Mouse (Mus musculus) thymus, adult 2 months (tissue): ENCODE measurements around the gene Macrod2. TPM values are rescaled to one million over a fixed set of nuclear protein-coding genes. Genes with fewer than 3 reads are reported as not detected.
A peak's percentile ranks its signal among the peaks of the same experiment; 100 is the strongest.

Source experiments
- DNase-seq: peaks from one replicate; pipeline ENCODE4 v3.0.0; 2021
- H3K27ac ChIP-seq: fragments of 200-500 bp; 2 replicates; pipeline ENCODE4 v1.5.1; 2012; ENCODE audit warnings: low read length, control low read depth; ENCODE audit not compliant: control insufficient read depth, insufficient read depth
- H3K27me3 ChIP-seq: fragments of 200-500 bp; 2 replicates; pipeline ENCODE4 v1.6.1; 2012; ENCODE audit warnings: mild to moderate bottlenecking, low read length, moderate library complexity, mixed read lengths; ENCODE audit not compliant: control insufficient read depth, insufficient read depth
- H3K36me3 ChIP-seq: fragments of 200-500 bp; 2 replicates; pipeline ENCODE4 v1.6.1; 2012; ENCODE audit warnings: mild to moderate bottlenecking, low read length, moderate library complexity; ENCODE audit not compliant: control insufficient read depth, insufficient read depth
- H3K4me1 ChIP-seq: fragments of 200-500 bp; replicated peaks from 2 replicates; pipeline ENCODE4 v1.6.1; 2012; ENCODE audit warnings: low read length; ENCODE audit not compliant: control insufficient read depth, insufficient read depth
- H3K4me3 ChIP-seq: fragments of 200-500 bp; 2 replicates; pipeline ENCODE4 v1.5.1; 2012; ENCODE audit warnings: mild to moderate bottlenecking, low read length, control low read depth, moderate library complexity; ENCODE audit not compliant: control insufficient read depth, insufficient read depth
- CTCF ChIP-seq: fragments of 200-500 bp; IDR thresholded peaks from 2 replicates; pipeline ENCODE4 v1.5.1; 2012; ENCODE audit warnings: mild to moderate bottlenecking, control low read depth, low read length, moderate library complexity, borderline replicate concordance; ENCODE audit not compliant: control insufficient read depth, poor library complexity, insufficient read depth; ENCODE audit errors: extremely low read depth
- POLR2A ChIP-seq: fragments of 200-500 bp; IDR thresholded peaks from 2 replicates; pipeline ENCODE4 v1.6.1; 2012; ENCODE audit warnings: mild to moderate bottlenecking, low read length, control low read depth, moderate library complexity; ENCODE audit not compliant: control insufficient read depth, poor library complexity, insufficient read depth; ENCODE audit errors: extremely low read depth
- WGBS: fragments of 180-500 bp; shearing (Covaris S2); methylation state at CpG from one replicate; pipeline ENCODE4 v1.1.7; 2018; 5-methylcytosine and 5-hydroxymethylcytosine counted together
- polyA plus RNA-seq: library from polyadenylated mRNA; depleted of rRNA; stranded (reverse); fragments of >200 nt; gene quantifications from 2 replicates; pipeline ENCODE4 v1.2.3, GENCODE M21; 2012; rRNA removed

Gene Macrod2
- polyA plus RNA-seq, result 2.3 and 4.3 TPM in 2 replicates

DNA sequence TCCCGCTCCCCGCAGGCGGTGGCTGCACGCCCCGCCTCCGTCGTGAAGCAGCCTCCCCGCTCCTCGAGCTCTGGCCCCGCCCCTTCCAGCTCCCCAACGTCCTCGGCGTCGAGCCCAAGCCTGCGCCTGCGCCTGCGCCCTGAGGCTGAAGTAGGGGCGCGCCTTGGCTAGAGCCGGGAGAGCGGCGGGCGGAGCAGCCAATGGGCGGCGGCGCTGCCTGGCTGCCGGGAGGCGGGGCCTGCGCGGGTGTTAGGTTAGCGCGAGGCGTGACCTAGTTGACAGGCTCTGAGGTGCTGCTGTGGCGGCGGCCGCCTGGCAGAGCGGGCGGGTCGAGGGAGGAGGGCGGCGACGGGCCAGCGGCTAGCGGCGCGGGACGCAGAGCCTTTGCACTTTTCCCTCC is at the start of gene Macrod2:
Gene Macrod2 (plus strand): TSS at position 131 of the 400 bp plus-strand sequence.
- H3K4me3 ChIP-seq, result peak within 1 kb of the TSS; percentile 54
- TF ChIP-seq POLR2A, result peak; percentile 52; the same call in 1 of the 2 replicates
- no peak; the same call in 1 of the 2 replicates for TF ChIP-seq CTCF
- no peak within 1 kb of the TSS for H3K27ac ChIP-seq
- DNase-seq, result peak; percentile 95
- H3K27me3 ChIP-seq, result peaks cover 7% of the 10 kb centered on the region; the same call in 1 of the 2 replicates
- under 1% methylated on average over 44 of the region's 47 CpGs for WGBS
- H3K36me3 ChIP-seq, result no peaks in the 10 kb centered on the region
- peaks cover 6% of the 10 kb centered on the region for H3K4me1 ChIP-seq

GRCm38 (mm10) chr2:140359905-140360304 is 35.2 kb upstream of the Macrod2 start:
- no peaks in the 10 kb centered on the region for H3K4me1 ChIP-seq
- no peaks in the 10 kb centered on the region for H3K27me3 ChIP-seq
- 75% methylated on average over 2 of the region's 2 CpGs for WGBS
- no peaks in the 10 kb centered on the region for H3K36me3 ChIP-seq
- no peak for TF ChIP-seq POLR2A
- TF ChIP-seq CTCF, result no peak
- H3K27ac ChIP-seq, result no peak overlapping the region
- H3K4me3 ChIP-seq, result no peak overlapping the region
- DNase-seq, result no peak

GRCm38 (mm10) chr2:140364804-140365203 is 30.3 kb upstream of the Macrod2 start:
- H3K4me3 ChIP-seq, result no peak overlapping the region
- 90% methylated on average over 1 of the region's 1 CpGs for WGBS
- no peaks in the 10 kb centered on the region for H3K36me3 ChIP-seq
- H3K27me3 ChIP-seq, result no peaks in the 10 kb centered on the region
- DNase-seq, result no peak
- TF ChIP-seq CTCF (no peak), POLR2A (no peak)
- no peak overlapping the region for H3K27ac ChIP-seq
- no peaks in the 10 kb centered on the region for H3K4me1 ChIP-seq

DNA sequence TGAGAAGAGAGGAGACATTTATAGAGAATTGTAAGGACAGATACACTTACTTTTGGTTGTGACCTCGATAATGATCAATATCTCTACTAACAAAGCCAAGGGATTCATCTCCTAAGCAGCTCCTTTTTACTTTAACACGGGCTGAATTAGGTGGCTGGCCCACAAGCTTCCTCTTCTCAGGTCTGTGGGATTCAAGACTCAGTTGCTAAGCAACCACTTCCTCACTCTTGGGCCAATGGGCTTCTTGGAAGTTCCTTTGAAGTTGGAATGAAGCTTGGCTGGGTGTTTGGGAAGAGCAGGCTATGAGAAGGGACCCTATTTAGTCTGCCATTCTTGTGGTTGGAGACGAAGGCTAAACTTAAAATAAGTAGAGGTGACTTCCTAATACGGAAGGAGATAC is 5.6 kb upstream of the Macrod2 start, which contains the start of gene Sel1l2:
Gene Sel1l2 (minus strand): TSS at position 182 of the 400 bp plus-strand sequence.
- TF ChIP-seq CTCF (no peak), POLR2A (no peak)
- Histone ChIP-seq H3K4me1 (no peaks in the 10 kb centered on the region), H3K4me3 (no peak within 1 kb of the TSS), H3K36me3 (no peaks in the 10 kb centered on the region), H3K27me3 (no peaks in the 10 kb centered on the region), H3K27ac (no peak within 1 kb of the TSS)
- no peak for DNase-seq
- WGBS, result 49% methylated on average over 4 of the region's 4 CpGs

DNA sequence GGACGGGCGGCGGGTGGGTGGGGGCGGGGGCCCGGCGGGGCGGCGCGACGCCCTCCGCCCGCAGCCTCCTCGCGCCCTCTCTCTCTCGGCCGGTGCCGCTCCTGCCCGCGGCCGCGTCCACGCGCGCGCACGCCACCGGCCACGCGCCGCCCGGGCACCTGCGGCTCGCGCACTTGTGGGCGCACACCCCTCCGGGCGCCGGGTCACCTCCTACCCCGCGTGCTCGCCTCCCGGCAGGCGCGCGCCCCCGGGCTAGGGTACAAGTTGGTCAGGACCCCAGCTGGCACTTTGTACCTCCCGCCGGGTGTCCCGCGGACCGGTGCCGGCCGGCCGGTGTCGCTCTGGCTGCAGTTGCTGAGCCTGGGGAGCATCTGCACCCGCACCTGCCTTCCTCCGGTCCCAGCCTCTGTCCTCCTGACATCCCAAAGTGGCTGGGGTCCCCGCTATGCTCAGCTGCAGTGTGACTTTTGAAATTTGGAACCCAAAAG is 679 bp downstream of the Macrod2 start:
- peak; percentile 25 for DNase-seq
- Histone ChIP-seq H3K4me1 (peaks cover 6% of the 10 kb centered on the region), H3K36me3 (no peaks in the 10 kb centered on the region), H3K27me3 (peaks cover 7% of the 10 kb centered on the region; the same call in 1 of the 2 replicates), H3K27ac (no peak overlapping the region), H3K4me3 (peak overlapping the region; percentile 54)
- under 1% methylated on average over 58 of the region's 58 CpGs for WGBS
- TF ChIP-seq CTCF (no peak), POLR2A (no peak)

DNA sequence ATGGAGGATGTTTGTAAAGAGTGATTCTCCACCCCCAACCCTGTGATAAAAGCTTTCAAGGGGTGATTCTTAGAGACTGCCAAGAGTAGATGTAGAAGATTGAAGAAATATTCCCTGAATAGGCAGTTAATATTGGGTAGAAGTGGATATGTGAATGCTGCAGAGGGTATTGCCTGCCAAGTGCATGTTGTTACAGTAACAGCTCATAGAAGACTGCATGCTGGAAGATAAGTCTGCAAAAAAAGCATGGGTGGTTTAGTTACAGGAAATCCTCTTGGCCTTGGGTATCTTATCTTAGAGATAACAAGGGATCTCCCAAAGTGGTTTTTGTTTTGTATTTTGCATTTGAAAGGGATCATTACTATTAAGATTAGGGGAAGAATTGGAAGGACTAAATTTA is 30.7 kb downstream of the Macrod2 start:
- no peak overlapping the region for H3K4me3 ChIP-seq
- TF ChIP-seq POLR2A (no peak), CTCF (no peak)
- no peaks in the 10 kb centered on the region for H3K36me3 ChIP-seq
- H3K27ac ChIP-seq, result no peak overlapping the region
- H3K4me1 ChIP-seq, result no peaks in the 10 kb centered on the region
- DNase-seq, result no peak
- H3K27me3 ChIP-seq, result no peaks in the 10 kb centered on the region

DNA sequence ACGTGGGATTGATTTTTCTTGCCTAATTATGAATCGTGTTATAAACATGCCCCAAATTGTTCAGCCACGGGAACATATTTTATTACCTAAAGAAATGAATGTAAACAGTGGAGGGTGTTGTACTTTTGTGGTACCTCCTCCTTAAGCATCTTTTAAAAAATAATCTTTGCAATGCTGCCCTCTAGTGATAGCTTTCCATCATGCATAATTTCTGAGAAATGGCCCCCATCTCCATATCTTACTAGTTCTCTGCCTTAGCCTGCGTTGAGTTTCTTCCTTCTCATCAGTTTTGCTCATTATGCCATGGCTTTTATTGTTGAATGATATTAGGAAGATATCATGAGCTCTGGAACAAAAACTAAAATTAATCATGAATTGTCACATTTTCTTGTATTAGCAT is 32.2 kb downstream of the Macrod2 start:
- Histone ChIP-seq H3K27ac (no peak overlapping the region), H3K4me3 (no peak overlapping the region), H3K36me3 (no peaks in the 10 kb centered on the region), H3K27me3 (no peaks in the 10 kb centered on the region), H3K4me1 (no peaks in the 10 kb centered on the region)
- 17% methylated on average over 4 of the region's 4 CpGs for WGBS
- TF ChIP-seq CTCF (no peak), POLR2A (no peak)
- no peak for DNase-seq
